Mouse (Mus musculus) small intestine, adult 2 months (tissue): ENCODE results near the gene Rerg. TPM values are rescaled to one million over a fixed set of nuclear protein-coding genes. Genes with fewer than 3 reads are reported as not detected.

Experiments
- H3K27ac ChIP-seq: fragments of 200-500 bp; 2 replicates; pipeline ENCODE4 v1.5.1; 2012; ENCODE audit warnings: low read depth, low read length, control low read depth, inconsistent platforms; ENCODE audit not compliant: insufficient read depth
- H3K27me3 ChIP-seq: fragments of 200-500 bp; 2 replicates; pipeline ENCODE4 v1.6.1; 2012; ENCODE audit warnings: mild to moderate bottlenecking, moderate library complexity, low read length, inconsistent platforms; ENCODE audit not compliant: control insufficient read depth, insufficient read depth
- H3K36me3 ChIP-seq: fragments of 200-500 bp; 2 replicates; pipeline ENCODE4 v1.6.1; 2012; ENCODE audit warnings: mild to moderate bottlenecking, low read length, control low read depth, inconsistent platforms; ENCODE audit not compliant: control insufficient read depth, insufficient read depth
- H3K4me1 ChIP-seq: fragments of 200-500 bp; 2 replicates; pipeline ENCODE4 v1.6.1; 2012; ENCODE audit warnings: low read length, inconsistent platforms, mixed read lengths; ENCODE audit not compliant: control insufficient read depth, insufficient read depth, insufficient read length
- H3K4me3 ChIP-seq: fragments of 200-500 bp; 2 replicates; pipeline ENCODE4 v1.5.1; 2012; ENCODE audit warnings: low read depth, mild to moderate bottlenecking, control low read depth, inconsistent platforms, low read length, moderate library complexity
- CTCF ChIP-seq: fragments of 200-500 bp; IDR thresholded peaks from 2 replicates; pipeline ENCODE4 v1.5.1; 2012; ENCODE audit warnings: low read depth, mild to moderate bottlenecking, control low read depth, inconsistent platforms, low read length, moderate library complexity, mixed read lengths; ENCODE audit not compliant: insufficient replicate concordance, insufficient read length; ENCODE audit errors: extremely low read depth
- POLR2A ChIP-seq: fragments of 200-500 bp; IDR thresholded peaks from 2 replicates; pipeline ENCODE4 v1.6.1; 2012; ENCODE audit warnings: low read depth, mild to moderate bottlenecking, control low read depth, inconsistent platforms, low read length, moderate library complexity
- WGBS: fragments of 180-500 bp; shearing (Covaris S2); methylation state at CpG from one replicate; pipeline ENCODE4 v1.1.7; 2018; 5-methylcytosine and 5-hydroxymethylcytosine counted together
- polyA plus RNA-seq: library from polyadenylated mRNA; depleted of rRNA; stranded (reverse); fragments of >200 nt; gene quantifications from 2 replicates; pipeline ENCODE4 v1.2.3, GENCODE M21; 2012

Rerg gene
- polyA plus RNA-seq, 1 experiment = 3.4 TPM

DNA sequence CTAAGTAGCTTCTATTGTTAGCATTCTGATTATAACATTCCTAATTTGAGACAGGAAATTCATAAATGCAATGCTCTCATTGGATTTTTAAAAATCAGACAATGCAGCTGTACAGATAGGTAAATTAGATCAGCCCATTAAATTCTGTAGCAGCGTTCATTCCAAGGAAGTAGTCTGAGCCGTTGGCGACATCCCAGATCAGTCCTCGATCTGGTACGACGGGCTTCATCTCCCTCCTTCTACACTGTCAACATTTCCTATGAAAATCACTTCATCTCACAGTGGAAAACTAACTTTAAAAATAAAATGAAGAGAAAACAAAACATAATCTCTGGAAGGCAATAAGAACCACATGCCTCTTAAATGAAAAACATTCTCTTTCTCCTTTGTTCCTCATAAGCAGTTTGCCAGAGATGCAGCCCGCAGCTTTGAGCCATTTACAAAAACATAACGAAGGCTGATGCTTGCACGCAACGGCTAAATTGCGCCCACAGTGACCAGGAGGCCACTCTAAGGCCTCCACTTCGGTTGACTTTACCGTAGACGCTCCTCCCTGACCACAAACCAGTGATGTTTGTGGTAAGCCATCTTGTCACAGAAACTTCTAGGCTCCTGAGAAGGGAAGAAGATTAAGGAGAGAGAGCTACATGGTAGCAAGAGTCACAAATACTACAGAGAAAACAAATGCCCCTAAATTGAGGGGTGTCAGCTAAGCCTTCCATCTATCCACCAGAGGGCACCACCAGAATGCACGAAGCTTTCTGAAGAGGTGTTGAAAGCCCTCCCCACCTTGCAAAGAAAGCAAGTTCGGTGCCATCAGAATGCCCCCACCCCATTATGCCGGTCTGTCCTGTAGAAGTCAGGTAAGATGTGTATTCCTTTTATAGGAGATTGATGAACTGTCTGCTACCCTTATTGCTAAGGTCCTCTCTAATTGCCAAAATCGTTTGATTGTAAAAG lies 71.8 kb downstream of the Rerg start:
- H3K27me3 ChIP-seq = no peaks in the 10 kb centered on the region
- WGBS = 67% methylated on average over 18 of the region's 18 CpGs
- TF ChIP-seq CTCF = peak; percentile 60; the same call in 1 of the 2 replicates
- TF ChIP-seq POLR2A = no peak
- H3K36me3 ChIP-seq = no peaks in the 10 kb centered on the region
- H3K4me1 ChIP-seq = no peaks in the 10 kb centered on the region
- H3K4me3 ChIP-seq = no peak overlapping the region
- H3K27ac ChIP-seq = no peak overlapping the region

DNA sequence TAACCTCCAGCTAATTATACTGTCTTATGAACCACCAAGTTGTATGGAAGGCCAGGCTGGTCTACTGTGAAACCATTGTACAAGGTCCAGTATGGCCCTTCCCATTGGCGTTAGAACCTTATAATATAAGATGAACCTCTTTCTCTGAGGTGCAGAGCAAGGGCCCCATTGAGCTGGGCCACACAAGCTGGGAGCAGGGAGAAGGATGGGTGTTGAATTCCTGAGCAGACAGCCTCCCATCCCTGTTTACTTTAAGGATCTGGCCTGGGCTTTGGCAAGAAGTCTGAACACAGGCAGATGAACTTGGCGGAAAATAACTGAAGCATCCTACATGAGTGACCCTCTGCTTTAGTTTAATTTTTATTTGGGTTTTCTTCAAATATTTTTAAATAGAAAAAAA lies 75.8 kb downstream of the Rerg start:
- TF ChIP-seq CTCF = no peak
- no peak for TF ChIP-seq POLR2A
- 64% methylated on average over 2 of the region's 2 CpGs for WGBS
- no peaks in the 10 kb centered on the region for H3K4me1 ChIP-seq
- no peaks in the 10 kb centered on the region; the same call in 1 of the 2 replicates for H3K27me3 ChIP-seq
- H3K4me3 ChIP-seq = no peak overlapping the region
- no peak overlapping the region for H3K27ac ChIP-seq
- H3K36me3 ChIP-seq = no peaks in the 10 kb centered on the region

DNA sequence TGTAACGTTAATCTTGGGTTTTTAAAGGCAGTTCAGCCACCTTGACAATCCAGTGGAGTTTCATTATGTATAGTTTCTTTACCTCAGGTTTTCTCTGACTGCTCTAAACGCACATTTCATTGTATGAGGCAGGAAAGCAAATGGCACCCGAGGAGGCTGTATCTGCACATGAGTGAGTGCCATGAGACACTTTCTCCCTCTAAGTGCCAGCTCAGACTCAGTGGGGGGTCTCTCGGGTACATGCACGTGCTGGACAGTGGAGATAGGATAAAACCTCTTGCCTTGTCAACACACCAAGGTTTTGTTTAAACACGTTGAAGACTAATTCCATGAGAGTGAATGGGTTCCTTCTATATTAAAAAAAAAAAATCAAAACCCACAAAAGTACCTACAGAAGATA lies 81.8 kb downstream of the Rerg start:
- no peaks in the 10 kb centered on the region; the same call in 1 of the 2 replicates for H3K27me3 ChIP-seq
- H3K36me3 ChIP-seq = no peaks in the 10 kb centered on the region
- H3K4me3 ChIP-seq = no peak overlapping the region
- WGBS = 83% methylated on average over 6 of the region's 6 CpGs
- TF ChIP-seq CTCF (no peak), POLR2A (no peak)
- H3K4me1 ChIP-seq = no peaks in the 10 kb centered on the region
- no peak overlapping the region for H3K27ac ChIP-seq

DNA sequence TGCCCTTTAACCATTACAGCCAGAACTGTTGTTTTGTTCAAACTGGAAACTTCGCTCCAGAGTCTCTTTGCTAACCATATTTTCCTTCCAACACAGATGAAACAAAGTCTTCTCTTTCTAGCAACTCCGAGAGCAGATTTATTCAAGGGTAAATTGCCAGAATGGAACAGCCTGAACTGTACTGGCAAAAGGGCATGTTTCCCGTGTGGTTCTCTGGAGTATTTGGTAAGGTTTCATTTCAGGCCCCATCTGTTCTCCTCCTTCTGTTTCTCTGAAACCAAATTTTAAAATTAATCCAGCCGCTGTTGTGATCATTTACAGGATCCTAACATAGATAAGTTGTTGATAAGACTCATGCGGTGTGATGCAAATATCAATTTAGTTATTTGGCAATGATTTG lies 82.3 kb downstream of the Rerg start:
- Histone ChIP-seq H3K36me3 (no peaks in the 10 kb centered on the region), H3K27ac (no peak overlapping the region), H3K4me3 (no peak overlapping the region), H3K4me1 (no peaks in the 10 kb centered on the region), H3K27me3 (no peaks in the 10 kb centered on the region; the same call in 1 of the 2 replicates)
- TF ChIP-seq POLR2A (no peak), CTCF (no peak)
- WGBS = 80% methylated on average over 5 of the region's 5 CpGs

DNA sequence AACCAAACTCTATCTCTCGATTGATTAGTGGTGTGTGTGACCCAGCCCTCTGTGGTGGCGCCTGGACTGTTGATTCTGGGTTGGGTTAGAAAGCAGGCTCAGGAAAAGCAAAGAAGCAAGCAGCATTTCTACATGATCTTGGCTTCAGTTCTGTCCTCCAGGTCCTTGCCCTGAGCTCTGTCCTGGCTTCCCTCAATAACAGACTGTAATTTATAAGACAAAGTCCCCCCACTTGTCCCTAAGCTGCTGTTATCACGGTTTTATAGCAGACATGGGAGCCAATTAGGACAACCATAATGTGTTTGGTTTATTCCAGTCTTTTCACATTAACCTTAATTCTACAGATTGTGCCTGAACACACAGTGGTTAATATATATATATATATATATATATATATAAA lies 82.8 kb downstream of the Rerg start:
- 55% methylated on average over 3 of the region's 3 CpGs for WGBS
- Histone ChIP-seq H3K27ac (no peak overlapping the region), H3K36me3 (no peaks in the 10 kb centered on the region), H3K4me3 (no peak overlapping the region), H3K4me1 (no peaks in the 10 kb centered on the region), H3K27me3 (no peaks in the 10 kb centered on the region; the same call in 1 of the 2 replicates)
- no peak for TF ChIP-seq CTCF
- no peak for TF ChIP-seq POLR2A

DNA sequence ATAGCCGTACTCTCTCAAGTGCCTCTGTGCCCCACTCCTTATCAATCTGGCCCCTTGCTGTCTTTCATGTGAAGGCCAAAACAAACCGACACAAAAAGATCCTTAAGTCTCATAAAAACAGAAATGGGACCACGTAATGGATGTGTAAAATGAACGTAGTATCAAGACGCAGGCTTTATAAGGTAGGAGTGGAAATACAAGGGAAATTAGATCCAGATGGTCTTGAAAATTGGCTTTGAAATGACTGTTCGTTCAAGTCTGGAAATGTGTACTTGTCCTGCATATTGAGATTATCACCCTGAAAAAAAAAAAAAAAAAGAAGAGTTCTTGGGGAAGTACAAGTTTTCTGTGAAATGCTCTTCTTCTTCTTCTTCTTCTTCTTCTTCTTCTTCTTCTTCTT lies 90.6 kb downstream of the Rerg start:
- no peak for TF ChIP-seq POLR2A
- TF ChIP-seq CTCF = no peak
- H3K36me3 ChIP-seq = no peaks in the 10 kb centered on the region
- no peaks in the 10 kb centered on the region for H3K27me3 ChIP-seq
- 78% methylated on average over 6 of the region's 6 CpGs for WGBS
- no peak overlapping the region for H3K4me3 ChIP-seq
- no peaks in the 10 kb centered on the region for H3K4me1 ChIP-seq
- no peak overlapping the region for H3K27ac ChIP-seq

DNA sequence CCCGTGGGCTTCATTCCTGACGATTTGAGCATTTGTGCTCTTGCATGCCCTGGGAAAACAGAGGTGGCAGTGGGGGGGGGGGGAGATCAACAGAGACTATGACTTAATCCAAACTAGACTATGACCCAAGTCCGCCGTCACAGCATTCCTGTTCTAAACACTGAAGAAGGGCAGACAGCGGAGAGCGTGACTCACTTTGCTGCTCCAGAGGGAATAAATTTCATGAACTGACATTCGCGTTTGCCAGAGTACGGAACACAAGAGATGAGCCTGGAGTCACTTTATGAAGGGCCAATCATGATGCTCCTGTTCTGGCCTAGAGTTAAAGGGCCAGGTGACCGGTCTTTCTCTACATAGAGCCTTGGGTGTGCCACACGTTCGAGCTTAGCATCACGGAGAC lies 93.6 kb downstream of the Rerg start:
- no peak for TF ChIP-seq POLR2A
- no peak for TF ChIP-seq CTCF
- H3K27me3 ChIP-seq = no peaks in the 10 kb centered on the region
- 89% methylated on average over 13 of the region's 13 CpGs for WGBS
- no peaks in the 10 kb centered on the region for H3K36me3 ChIP-seq
- H3K4me1 ChIP-seq = no peaks in the 10 kb centered on the region
- no peak overlapping the region for H3K4me3 ChIP-seq
- no peak overlapping the region for H3K27ac ChIP-seq
